Mouse (Mus musculus) brain, embryonic 14.5 days (tissue): ENCODE measurements around the gene Ubl7.

Experiments used
- CTCF ChIP-seq: fragments of 200-500 bp; IDR thresholded peaks from 2 replicates; pipeline ENCODE4 v1.5.1; 2012; ENCODE audit warnings: inconsistent platforms, mild to moderate bottlenecking, moderate library complexity, borderline replicate concordance; ENCODE audit not compliant: insufficient read depth, insufficient read length; ENCODE audit errors: extremely low read depth
- POLR2A ChIP-seq: fragments of 200-500 bp; IDR thresholded peaks from 2 replicates; pipeline ENCODE4 v1.6.1; 2012; ENCODE audit warnings: mild to moderate bottlenecking, inconsistent platforms, borderline replicate concordance; ENCODE audit not compliant: poor library complexity, insufficient read depth, insufficient read length, severe bottlenecking; ENCODE audit errors: extremely low read depth

GRCm38 (mm10) chr9:57975200-57975821 lies 64.5 kb downstream of the Ubl7 start:
- TF ChIP-seq POLR2A, result no peak
- TF ChIP-seq CTCF, result no peak
